Mouse (Mus musculus): ENCODE measurements around the gene Map1lc3b.
"Not testable (repeated sequence)": the region's sequence is repeated elsewhere in the genome, so short reads cannot be mapped to it uniquely, and the experiment has no call there.

Gene Map1lc3b

GRCm38 (mm10) chr8:121572121-121572520 lies 18.0 kb upstream of the Map1lc3b start:
- no peak for DNase-seq (ENCODE audit: low spot score in 2 of 2)

DNA sequence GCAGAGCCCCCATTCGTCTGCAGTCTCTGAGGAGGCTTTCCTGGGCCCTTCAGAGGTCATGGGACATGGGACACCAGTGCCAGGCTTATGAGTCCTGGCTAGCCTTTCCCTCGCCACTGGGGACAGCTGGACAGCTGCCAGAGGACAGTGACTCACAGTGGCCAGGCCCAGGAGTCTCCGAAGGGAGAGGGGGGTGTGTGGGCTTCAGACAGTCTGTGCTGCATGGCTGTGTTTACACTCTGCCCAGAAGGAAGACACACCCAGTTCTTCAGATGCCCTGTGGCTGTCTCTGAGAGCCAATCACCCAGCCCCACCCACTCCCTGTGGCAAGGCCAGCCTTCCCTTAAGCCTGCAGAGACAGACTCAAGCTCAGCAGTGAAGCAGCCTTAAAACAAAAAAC lies 16.9 kb upstream of the Map1lc3b start:
- DNase-seq (ENCODE audit: low spot score in 2 of 2), result peak; percentile 49 to 72

GRCm38 (mm10) chr8:121575661-121576060 lies 14.5 kb upstream of the Map1lc3b start:
- no peak for DNase-seq (ENCODE audit: low spot score in 2 of 2)

DNA sequence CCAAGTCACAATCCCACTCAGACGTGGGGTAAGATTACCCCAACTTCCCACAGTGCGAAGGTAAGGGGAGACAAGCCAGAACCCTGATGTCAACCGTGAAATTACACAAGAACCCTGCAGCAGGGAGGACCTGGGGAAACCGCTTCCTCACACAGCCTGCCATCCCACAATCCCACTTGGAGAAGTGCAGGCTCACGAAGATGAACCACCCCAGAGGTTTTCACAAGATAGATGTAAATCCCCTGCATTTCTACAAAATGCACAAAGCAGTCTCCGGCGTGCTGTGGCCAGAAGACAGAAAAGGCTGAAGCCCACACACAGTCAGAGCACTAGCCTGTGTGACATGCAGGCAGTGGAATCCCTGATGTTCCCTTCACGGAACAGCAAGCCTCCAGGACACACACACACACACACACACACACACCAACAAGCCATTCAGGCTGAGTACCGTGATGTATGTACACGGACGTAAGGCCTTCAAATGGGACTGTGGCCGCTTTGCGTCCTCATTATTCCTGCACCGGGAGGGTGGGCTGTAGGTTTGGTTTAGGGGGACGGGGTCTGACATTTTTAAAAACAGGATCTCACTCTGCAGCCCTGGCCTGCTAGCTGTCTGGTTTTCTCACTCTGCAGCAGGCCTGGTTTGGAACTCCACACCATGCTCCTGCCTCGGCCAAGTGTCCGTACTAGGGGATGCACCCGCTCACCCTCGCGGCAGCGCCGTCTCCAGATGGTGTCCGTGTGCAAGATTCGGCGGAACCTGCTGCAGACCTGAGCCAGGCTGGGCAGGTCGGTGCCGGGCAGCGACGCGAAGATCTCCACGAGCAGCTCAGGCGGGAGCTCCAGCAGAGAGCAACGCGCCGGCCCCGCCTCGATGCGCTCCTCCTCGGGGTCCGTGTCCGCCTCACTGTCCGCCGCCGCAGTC lies 12.1 kb upstream of the Map1lc3b start:
- DNase-seq (ENCODE audit: low spot score in 2 of 2), result no peak

- DNase-seq (ENCODE audit: low spot score in 2 of 2), result peak; percentile 85 to 92
Observed at GRCm38 (mm10) chr8:121578676-121579451, 11.3 kb upstream of the Map1lc3b start, which contains the start of gene Fbxo31. Gene Fbxo31 (minus strand): TSS chr8:121578806.

GRCm38 (mm10) chr8:121580465-121580864 lies 9.7 kb upstream of the Map1lc3b start:
- peak in 1 of 2 experiments; percentile 33 for DNase-seq (ENCODE audit: low spot score in 2 of 2)

- no peak for DNase-seq (ENCODE audit: low spot score in 2 of 2)
Observed at GRCm38 (mm10) chr8:121583653-121584052, 6.5 kb upstream of the Map1lc3b start.

GRCm38 (mm10) chr8:121584730-121585129 lies 5.4 kb upstream of the Map1lc3b start:
- no peak for DNase-seq (ENCODE audit: low spot score in 2 of 2)

- peak; percentile 99 for DNase-seq (ENCODE audit: low spot score in 2 of 2)
Observed at GRCm38 (mm10) chr8:121585159-121585825, 4.9 kb upstream of the Map1lc3b start.

- DNase-seq (ENCODE audit: low spot score in 2 of 2), result no peak
Observed at GRCm38 (mm10) chr8:121588750-121589149, 1.4 kb upstream of the Map1lc3b start.

DNA sequence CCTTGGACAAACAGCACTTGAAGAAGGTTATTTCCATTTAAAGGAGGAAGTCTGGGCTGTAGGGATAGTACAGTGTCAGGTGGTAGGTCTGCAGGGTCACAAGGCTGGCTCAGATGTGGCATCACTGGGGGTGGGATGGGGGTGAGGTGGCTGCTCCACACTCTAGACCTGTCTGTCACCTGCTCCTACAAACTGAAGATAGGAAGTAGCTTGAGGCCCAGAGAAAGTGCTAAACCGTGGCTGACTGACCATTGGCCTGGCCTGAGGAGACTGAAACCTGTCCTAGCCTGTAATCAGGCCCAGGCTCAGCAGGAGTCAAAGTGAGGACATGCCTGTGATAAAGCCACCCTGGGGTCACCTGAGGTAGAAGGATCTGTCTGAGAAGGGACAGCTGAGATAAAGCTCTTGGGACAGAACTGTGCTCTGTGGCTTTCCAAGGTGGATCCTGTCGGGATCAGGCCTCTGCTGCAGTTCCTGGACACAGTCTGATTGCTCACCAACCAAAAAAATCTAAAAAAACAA lies 895 bp upstream of the Map1lc3b start:
- DNase-seq (ENCODE audit: low spot score in 2 of 2), result no peak

- peak in 1 of 2 experiments; percentile 55 for DNase-seq (ENCODE audit: low spot score in 2 of 2)
Observed at GRCm38 (mm10) chr8:121591178-121592066, 1.3 kb downstream of the Map1lc3b start.

DNA sequence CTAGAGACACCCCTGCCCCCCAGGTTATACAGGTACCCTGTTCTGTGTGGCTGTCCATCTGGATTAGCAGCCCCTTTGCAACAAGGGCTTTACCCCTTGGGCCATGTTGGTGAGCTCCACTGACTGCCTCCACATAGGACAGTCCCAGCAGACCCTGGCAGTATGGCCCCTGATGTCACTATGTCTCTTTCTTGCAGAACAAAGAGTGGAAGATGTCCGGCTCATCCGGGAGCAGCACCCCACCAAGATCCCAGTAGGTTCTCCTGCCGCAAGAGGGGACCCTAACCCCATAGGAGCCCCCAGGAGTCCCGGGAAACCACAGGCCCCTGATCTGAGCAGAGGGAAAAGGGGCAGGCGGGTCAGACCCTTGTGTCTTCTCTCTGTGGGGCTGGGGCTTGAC lies 3.1 kb downstream of the Map1lc3b start:
- no peak for DNase-seq (ENCODE audit: low spot score in 2 of 2)

DNA sequence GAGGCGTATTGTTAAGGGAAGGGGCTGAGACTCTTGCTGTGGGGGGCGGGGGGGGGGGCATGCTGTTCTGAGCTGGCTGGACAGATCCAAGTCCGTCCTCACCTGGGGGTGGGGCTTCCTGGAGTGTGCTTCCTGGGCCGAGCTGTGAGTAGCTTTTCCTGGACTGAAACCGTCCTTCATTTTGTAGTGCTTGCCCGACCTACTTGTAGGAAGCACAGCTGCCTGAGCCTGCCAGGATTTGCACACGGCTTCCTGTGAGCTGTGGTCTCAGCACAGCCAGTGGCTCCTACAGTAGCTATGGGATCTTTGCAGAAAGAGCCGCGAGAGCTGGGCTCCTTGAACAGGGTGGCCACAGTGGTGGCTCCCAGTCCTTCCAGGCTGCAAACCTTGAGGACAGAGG lies 3.8 kb downstream of the Map1lc3b start:
- DNase-seq (ENCODE audit: low spot score in 2 of 2), result no peak

DNA sequence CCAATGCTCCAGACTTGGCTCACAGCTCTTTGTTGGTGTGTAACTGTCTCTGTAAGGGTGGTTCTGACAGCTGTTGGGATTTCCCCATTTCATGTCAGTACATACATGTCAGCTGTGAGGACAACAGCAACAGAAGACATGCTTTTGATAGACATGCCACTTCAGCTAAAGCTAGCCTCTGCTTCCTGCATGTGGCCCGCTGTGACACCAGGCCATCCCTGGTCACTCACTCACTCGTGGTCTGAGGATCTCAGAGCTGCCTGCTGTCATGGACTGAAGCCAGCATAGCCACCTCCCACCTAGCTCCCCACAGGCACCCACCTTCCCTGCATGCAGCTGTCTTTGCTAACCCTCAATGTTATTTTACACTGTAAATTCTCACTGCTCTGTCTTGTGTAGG lies 7.3 kb downstream of the Map1lc3b start:
- not testable (repeated sequence) for DNase-seq (ENCODE audit: low spot score in 2 of 2)

DNA sequence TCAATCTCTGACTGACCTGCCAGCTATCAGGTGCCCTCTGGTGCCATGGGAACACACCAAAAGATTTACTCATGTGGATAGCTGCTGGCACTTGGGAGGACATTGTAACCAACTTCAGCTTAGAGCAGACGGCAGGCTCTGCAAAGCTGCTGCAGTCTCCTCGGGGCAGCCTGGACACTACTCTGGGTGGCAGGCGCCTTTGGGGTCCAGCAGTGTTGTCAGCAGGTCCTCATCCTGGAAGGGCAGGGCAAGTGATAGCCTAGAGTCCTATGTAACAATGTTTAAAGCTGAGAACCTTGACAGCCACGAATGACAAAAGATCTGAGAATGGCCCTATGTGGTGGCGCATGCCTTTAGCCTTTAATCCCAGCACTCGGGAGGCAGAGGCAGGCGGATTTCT lies 8.0 kb downstream of the Map1lc3b start:
- no peak for DNase-seq (ENCODE audit: low spot score in 2 of 2)

DNA sequence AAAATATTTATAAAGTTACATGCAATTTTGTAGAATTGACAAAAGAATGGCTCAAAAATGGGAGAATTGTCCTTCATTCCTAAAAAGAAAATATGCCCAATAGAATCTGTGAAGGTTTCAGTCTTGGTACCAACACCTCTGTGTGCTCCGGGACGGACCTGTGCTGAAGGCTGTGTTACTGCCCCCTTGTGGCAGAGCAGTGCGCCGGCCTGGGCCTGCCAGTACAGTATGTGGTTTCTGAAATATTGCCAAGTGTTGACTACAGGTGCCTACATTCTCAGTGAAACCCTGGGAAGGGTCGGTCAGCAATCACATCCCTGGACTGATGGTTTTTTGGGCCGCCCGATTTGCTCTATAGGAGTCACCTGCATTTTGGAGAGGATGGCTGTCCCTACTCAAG lies 8.7 kb downstream of the Map1lc3b start:
- peak; percentile 71 to 81 for DNase-seq (ENCODE audit: low spot score in 2 of 2)

- no peak for DNase-seq (ENCODE audit: low spot score in 2 of 2)
Observed at GRCm38 (mm10) chr8:121599842-121600241, 9.7 kb downstream of the Map1lc3b start.

GRCm38 (mm10) chr8:121602411-121602810 lies 12.2 kb downstream of the Map1lc3b start:
- no peak for DNase-seq (ENCODE audit: low spot score in 2 of 2)

GRCm38 (mm10) chr8:121602860-121603259 lies 12.7 kb downstream of the Map1lc3b start:
- DNase-seq (ENCODE audit: low spot score in 2 of 2), result peak in 1 of 2 experiments; percentile 43

- no peak for DNase-seq (ENCODE audit: low spot score in 2 of 2)
Observed at GRCm38 (mm10) chr8:121603801-121604200, 13.6 kb downstream of the Map1lc3b start.
